Mouse (Mus musculus): ENCODE results near the gene G0s2. TPM values are rescaled to one million over a fixed set of nuclear protein-coding genes. Genes with fewer than 3 reads are reported as not detected.

The G0s2 gene
- total and polyA plus RNA-seq, 3 experiments: not detected

- Histone ChIP-seq H3K27me3 (replicated peaks) (no peaks in the 10 kb centered on the region), H3K4me1 (ENCODE audit: control insufficient read depth in 1 of 2, insufficient read depth in 2 of 2) (peaks cover 7 to 30% of the 10 kb centered on the region in 2 experiments), H3K79me2 (replicated peaks; ENCODE audit: control insufficient read depth, extremely low read depth, insufficient read depth, poor library complexity, severe bottlenecking) (no peaks in the 10 kb centered on the region), H3K27ac (ENCODE audit: insufficient read depth, low read depth) (peak overlapping the region; percentile 0; the same call in 1 of the 2 replicates), H3K36me3 (replicated peaks in 1 of 2; ENCODE audit: control insufficient read depth in 1 of 2, insufficient read depth in 1 of 2, low read length in 1 of 2) (peaks cover 9 to 46% of the 10 kb centered on the region in 2 experiments), H3K4me2 (ENCODE audit: insufficient read depth, low read depth, poor library complexity, severe bottlenecking) (no peak overlapping the region), H3K9me3 (replicated peaks; ENCODE audit: low read length) (no peaks in the 10 kb centered on the region), H3K4me3 (replicated peaks in 1 of 3; ENCODE audit: low read depth in 2 of 3, low read length in 2 of 3, poor library complexity in 1 of 3) (no peak overlapping the region), H3K9ac (ENCODE audit: insufficient read depth, low read depth) (no peak overlapping the region)
- no peak for TF ChIP-seq ZMIZ1 (IDR thresholded peaks at IDR 0.05; ENCODE audit: low read depth, low read length)
- TF ChIP-seq SIN3A (IDR thresholded peaks at IDR 0.05; ENCODE audit: low read length): no peak
- no peak for TF ChIP-seq E2F4 (IDR thresholded peaks at IDR 0.05; ENCODE audit: insufficient replicate concordance, low read depth, low read length)
- TF ChIP-seq USF1 (IDR thresholded peaks at IDR 0.05; ENCODE audit: low read depth, low read length): no peak
- no peak for TF ChIP-seq SMC3 (IDR thresholded peaks at IDR 0.05; ENCODE audit: low read depth, low read length)
- no peak for TF ChIP-seq EP300 (IDR thresholded peaks at IDR 0.05; ENCODE audit: low read length)
- no peak for TF ChIP-seq MEF2A (IDR thresholded peaks at IDR 0.05; ENCODE audit: borderline replicate concordance, low read depth, low read length)
- TF ChIP-seq ELF1 (IDR thresholded peaks at IDR 0.05; ENCODE audit: low read depth, low read length): no peak
- in situ Hi-C loops (cut with MboI; ENCODE audit: low pct_ligation_motif_present, low pct_unique_long_range_greater_than_20kb, low sequenced_read_pairs) (loop anchor here (5.0 kb wide), 1 partner anchor 66 kb away; no protein-coding TSS in a partner anchor), dilution Hi-C loops (cut with MboI; ENCODE audit: extremely low pct_ligation_motif_present, extremely low pct_unique_long_range_greater_than_20kb, low sequenced_read_pairs) (no loop called here)
- DNase-seq (ENCODE audit: extremely low read depth): no peak
Measured at GRCm38 (mm10) chr1:193256289-193256577, 16.8 kb downstream of the G0s2 start.

GRCm38 (mm10) chr1:193255488-193256288 is 17.3 kb downstream of the G0s2 start:
- Histone ChIP-seq H3K79me2 (replicated peaks; ENCODE audit: control insufficient read depth, extremely low read depth, insufficient read depth, poor library complexity, severe bottlenecking) (no peaks in the 10 kb centered on the region), H3K4me1 (ENCODE audit: control insufficient read depth in 1 of 2, insufficient read depth in 2 of 2) (peaks cover 8 to 36% of the 10 kb centered on the region in 2 experiments), H3K9ac (ENCODE audit: insufficient read depth, low read depth) (no peak overlapping the region), H3K4me3 (replicated peaks in 1 of 3; ENCODE audit: low read depth in 2 of 3, low read length in 2 of 3, poor library complexity in 1 of 3) (no peak overlapping the region), H3K36me3 (replicated peaks in 1 of 2; ENCODE audit: control insufficient read depth in 1 of 2, insufficient read depth in 1 of 2, low read length in 1 of 2) (peaks cover 9 to 40% of the 10 kb centered on the region in 2 experiments), H3K27ac (ENCODE audit: insufficient read depth, low read depth) (peak overlapping the region; percentile 0; the same call in 1 of the 2 replicates), H3K4me2 (ENCODE audit: insufficient read depth, low read depth, poor library complexity, severe bottlenecking) (no peak overlapping the region), H3K27me3 (replicated peaks) (no peaks in the 10 kb centered on the region), H3K9me3 (replicated peaks; ENCODE audit: low read length) (no peaks in the 10 kb centered on the region)
- peak; percentile 54 for DNase-seq (ENCODE audit: extremely low read depth)
- in situ Hi-C loops (cut with MboI; ENCODE audit: low pct_ligation_motif_present, low pct_unique_long_range_greater_than_20kb, low sequenced_read_pairs) (loop anchor here (5.0 kb wide), 1 partner anchor 67 kb away; no protein-coding TSS in a partner anchor), dilution Hi-C loops (cut with MboI; ENCODE audit: extremely low pct_ligation_motif_present, extremely low pct_unique_long_range_greater_than_20kb, low sequenced_read_pairs) (no loop called here)
- TF ChIP-seq CTCF (conservative IDR thresholded peaks at IDR 0.05 in 1 of 2, IDR thresholded peaks at IDR 0.05 in 1 of 2; ENCODE audit: low read depth in 2 of 2, low read length in 2 of 2) (peak; percentile 18 to 83; a peak in 3 of 4 replicates), SMC3 (IDR thresholded peaks at IDR 0.05; ENCODE audit: low read depth, low read length) (peak; percentile 74), ZNF384 (IDR thresholded peaks at IDR 0.05; ENCODE audit: low read depth, low read length) (peak; percentile 46), RAD21 (IDR thresholded peaks at IDR 0.05; ENCODE audit: low read depth, low read length) (peak; percentile 82), MXI1 (IDR thresholded peaks at IDR 0.05; ENCODE audit: low read depth, low read length) (no peak), ZC3H11A (IDR thresholded peaks at IDR 0.05; ENCODE audit: low read depth, low read length) (peak; percentile 54)
